Mouse (Mus musculus): ENCODE measurements around the gene Clic4. TPM values are rescaled to one million over a fixed set of nuclear protein-coding genes. Genes with fewer than 3 reads are reported as not detected.
"Not testable (repeated sequence)": the region's sequence is repeated elsewhere in the genome, so short reads cannot be mapped to it uniquely, and the experiment has no call there.

Clic4 gene
- polyA plus RNA-seq, 1 experiment from 2014 or later: 108 TPM

DNA sequence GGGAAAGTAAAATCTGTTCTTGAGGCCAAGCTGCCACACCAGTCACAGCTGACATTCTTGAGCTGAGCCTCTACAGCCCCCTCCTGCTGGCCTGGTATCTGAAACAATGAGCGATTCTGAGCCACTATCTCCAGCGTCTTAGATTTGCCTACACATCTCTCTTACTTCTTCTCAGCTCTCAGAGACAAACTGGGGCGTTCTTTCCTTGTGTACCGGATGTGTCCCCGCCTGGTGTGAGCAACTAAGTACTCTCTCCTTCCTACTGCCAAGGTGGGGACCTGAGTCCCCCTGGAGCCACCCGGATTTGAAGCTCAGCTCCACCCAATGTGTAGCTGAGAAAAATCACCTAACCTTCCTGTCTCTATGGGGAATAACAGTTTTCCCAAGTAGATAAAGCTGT, 19.2 kb upstream of the Clic4 start:
- no peaks in the 10 kb centered on the region for H3K9me3 ChIP-seq
- H3K36me3 ChIP-seq: no peaks in the 10 kb centered on the region
- no peak overlapping the region for H3K4me2 ChIP-seq (replicated peaks)
- 55% methylated on average over 6 of the region's 6 CpGs for WGBS
- H3K4me3 ChIP-seq (replicated peaks): no peak overlapping the region
- no peak overlapping the region for H3K27ac ChIP-seq
- ATAC-seq: no peak
- H3K4me1 ChIP-seq (replicated peaks): peaks cover 3% of the 10 kb centered on the region; the same call in 1 of the 2 replicates
- H3K9ac ChIP-seq (replicated peaks): no peak overlapping the region
- H3K27me3 ChIP-seq: no peaks in the 10 kb centered on the region

DNA sequence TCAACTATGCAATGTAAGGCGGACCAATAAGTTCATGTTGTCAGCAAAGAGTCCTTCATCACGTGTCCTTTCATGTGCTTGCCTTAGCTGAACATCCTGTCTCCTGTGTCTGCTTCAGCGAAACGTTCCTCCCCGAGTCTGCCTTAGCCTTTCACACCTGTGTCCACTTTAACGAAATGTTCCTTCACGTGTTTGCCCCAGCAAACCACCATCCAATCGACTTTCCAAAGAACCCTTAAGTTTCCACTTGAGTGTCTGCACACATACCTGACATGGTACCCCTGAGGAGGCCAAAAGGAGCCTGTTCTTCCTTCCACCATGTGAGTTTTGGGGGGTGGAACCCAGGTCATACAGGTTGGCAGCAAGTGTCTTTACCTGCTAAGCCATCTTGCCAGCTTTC, 18.6 kb upstream of the Clic4 start:
- Histone ChIP-seq H3K27ac (no peak overlapping the region), H3K4me3 (replicated peaks) (no peak overlapping the region), H3K9ac (replicated peaks) (no peak overlapping the region), H3K36me3 (no peaks in the 10 kb centered on the region), H3K27me3 (no peaks in the 10 kb centered on the region), H3K4me1 (replicated peaks) (peaks cover 7% of the 10 kb centered on the region; the same call in 1 of the 2 replicates), H3K9me3 (no peaks in the 10 kb centered on the region), H3K4me2 (replicated peaks) (no peak overlapping the region)
- 91% methylated on average over 8 of the region's 8 CpGs for WGBS
- ATAC-seq: no peak

DNA sequence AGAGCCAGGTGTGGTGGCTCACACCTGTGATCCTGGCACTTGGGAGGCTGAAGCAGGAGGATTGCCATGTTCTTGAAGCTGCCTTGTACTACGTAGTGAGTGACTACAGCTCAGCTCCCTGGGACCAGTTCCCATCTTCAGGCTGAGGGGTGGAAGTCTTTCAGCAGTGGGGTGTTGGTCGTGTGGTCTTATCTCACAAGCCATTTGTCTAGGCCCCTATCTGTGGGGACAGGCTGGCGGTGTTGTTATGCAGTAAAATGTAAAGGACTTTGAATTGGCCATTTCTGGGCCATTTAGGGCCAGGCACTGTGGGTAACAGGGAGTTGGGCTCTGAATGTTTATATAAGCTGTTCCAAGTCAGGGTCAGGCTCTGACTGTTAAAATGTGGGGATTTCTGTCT, 15.4 kb upstream of the Clic4 start:
- Histone ChIP-seq H3K36me3 (no peaks in the 10 kb centered on the region), H3K27me3 (no peaks in the 10 kb centered on the region), H3K4me1 (replicated peaks) (peaks cover 7% of the 10 kb centered on the region; the same call in 1 of the 2 replicates), H3K9me3 (no peaks in the 10 kb centered on the region), H3K27ac (no peak overlapping the region), H3K4me2 (replicated peaks) (no peak overlapping the region), H3K4me3 (replicated peaks) (no peak overlapping the region), H3K9ac (replicated peaks) (no peak overlapping the region)
- ATAC-seq: no peak
- WGBS: 79% methylated on average over 3 of the region's 3 CpGs

DNA sequence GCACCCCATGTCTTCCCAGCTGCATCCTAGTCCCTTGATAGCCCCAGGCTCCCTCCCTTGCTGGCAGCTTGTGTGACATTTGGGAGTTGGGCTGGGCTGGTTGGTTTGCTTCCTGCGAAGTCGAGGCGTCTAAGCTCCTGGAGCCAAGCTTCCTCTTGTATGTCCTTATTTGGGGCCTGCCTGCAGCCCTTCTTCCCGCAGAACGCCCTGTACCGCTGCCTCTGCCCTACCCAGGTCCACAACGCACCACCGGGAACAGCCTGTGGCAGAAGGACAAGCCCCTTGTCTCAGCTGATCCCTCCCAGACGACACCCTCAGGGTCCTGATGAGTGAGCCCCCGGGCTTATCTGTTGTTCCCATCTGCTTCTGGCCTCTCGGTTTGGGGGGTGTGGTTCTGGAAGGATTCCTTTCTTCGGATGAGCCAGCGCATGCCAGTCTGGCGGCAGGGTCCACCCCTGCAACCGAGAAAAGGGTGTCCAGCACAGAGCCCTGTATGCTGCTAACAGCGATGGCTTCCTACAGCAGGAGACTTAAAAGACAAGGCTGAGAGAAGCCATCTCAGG, 14.3 kb upstream of the Clic4 start:
- peak overlapping the region; percentile 14; the same call in 1 of the 2 replicates for H3K9ac ChIP-seq (replicated peaks)
- ATAC-seq: no peak
- 0 out of 2 replicates have a peak overlapping the region, but pooled peaks have one; percentile 1 for H3K4me2 ChIP-seq (replicated peaks)
- WGBS: 16% methylated on average over 16 of the region's 16 CpGs
- H3K27me3 ChIP-seq: no peaks in the 10 kb centered on the region
- no peaks in the 10 kb centered on the region for H3K36me3 ChIP-seq
- H3K9me3 ChIP-seq: no peaks in the 10 kb centered on the region
- no peak overlapping the region for H3K27ac ChIP-seq
- H3K4me3 ChIP-seq (replicated peaks): no peak overlapping the region
- peaks cover 7% of the 10 kb centered on the region; the same call in 1 of the 2 replicates for H3K4me1 ChIP-seq (replicated peaks)

DNA sequence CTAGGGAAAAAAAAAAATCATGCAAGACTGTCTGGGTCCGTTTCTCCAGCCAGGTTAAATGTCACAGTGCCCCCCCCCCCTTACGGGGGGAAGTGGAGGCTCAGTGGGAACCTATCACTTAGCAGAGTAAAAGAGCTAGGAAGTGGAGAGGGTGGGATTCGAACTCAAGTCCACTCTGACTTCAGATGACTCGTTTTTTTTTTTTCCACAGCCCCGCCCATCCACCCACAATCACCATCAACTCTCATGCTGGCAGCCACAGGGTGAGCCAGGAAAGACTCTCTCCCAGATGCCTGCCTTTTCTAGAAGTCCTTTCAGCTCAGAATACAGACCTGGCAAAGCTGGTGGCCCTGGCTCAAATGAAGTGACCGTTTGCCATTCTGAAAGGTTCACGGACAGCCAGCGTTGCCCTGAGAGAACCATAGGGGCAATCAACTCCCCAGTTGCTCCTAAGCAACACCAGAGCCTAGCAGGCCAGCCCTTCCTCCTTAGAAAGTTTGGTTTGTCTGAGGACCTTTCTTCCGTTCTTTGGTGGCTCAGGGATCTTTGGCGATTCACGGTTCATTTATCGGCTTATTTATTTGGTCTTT, 13.5 kb upstream of the Clic4 start:
- Histone ChIP-seq H3K4me1 (replicated peaks) (peaks cover 7% of the 10 kb centered on the region; the same call in 1 of the 2 replicates), H3K4me2 (replicated peaks) (no peak overlapping the region), H3K36me3 (no peaks in the 10 kb centered on the region), H3K9me3 (no peaks in the 10 kb centered on the region), H3K27ac (no peak overlapping the region), H3K27me3 (no peaks in the 10 kb centered on the region), H3K4me3 (replicated peaks) (no peak overlapping the region), H3K9ac (replicated peaks) (no peak overlapping the region)
- WGBS: 71% methylated on average over 12 of the region's 12 CpGs
- no peak for ATAC-seq

DNA sequence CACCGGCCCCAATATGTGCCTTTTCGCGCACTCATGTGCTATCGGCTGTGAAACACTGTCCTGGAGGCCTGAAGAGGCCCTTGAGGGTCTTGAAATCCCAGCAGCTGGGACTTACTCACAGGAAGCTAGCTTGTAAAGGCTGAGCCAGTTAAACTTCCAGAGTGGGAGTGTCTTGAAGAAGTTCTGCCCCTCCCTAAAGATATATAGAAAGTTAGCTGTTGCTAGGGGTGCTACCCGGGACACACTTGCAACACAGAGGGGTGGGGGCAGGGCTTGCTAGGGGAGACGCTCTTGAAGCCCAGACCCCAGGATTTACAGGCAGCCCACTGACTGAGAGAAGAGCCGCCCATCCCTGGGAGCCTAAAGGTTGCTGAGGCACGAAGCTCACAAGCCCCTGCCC, 12.8 kb upstream of the Clic4 start:
- no peak overlapping the region for H3K9ac ChIP-seq (replicated peaks)
- H3K27ac ChIP-seq: no peak overlapping the region
- peaks cover 7% of the 10 kb centered on the region; the same call in 1 of the 2 replicates for H3K4me1 ChIP-seq (replicated peaks)
- no peaks in the 10 kb centered on the region for H3K9me3 ChIP-seq
- H3K27me3 ChIP-seq: no peaks in the 10 kb centered on the region
- H3K4me3 ChIP-seq (replicated peaks): no peak overlapping the region
- H3K36me3 ChIP-seq: no peaks in the 10 kb centered on the region
- ATAC-seq: no peak
- 51% methylated on average over 8 of the region's 8 CpGs for WGBS
- H3K4me2 ChIP-seq (replicated peaks): no peak overlapping the region

DNA sequence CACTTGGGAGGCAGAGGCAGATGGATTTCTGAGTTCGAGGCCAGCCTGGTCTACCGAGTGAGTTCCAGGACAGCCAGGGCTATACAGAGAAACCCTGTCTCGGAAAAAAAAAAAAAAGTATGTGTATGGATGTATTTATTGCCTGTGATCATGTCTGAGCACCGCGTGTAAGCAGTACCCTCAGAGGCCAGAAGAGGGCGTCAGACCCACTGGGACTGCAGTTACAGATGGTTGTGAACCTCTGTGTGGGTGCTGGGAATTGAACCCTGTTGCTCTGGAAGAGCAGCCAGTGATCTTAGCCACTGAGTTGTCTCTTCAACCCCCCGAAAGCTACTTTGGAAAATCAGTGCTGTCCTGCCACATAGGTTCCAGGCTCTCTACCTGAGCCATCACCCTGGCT, 11.3 kb upstream of the Clic4 start:
- no peak overlapping the region for H3K4me2 ChIP-seq (replicated peaks)
- H3K36me3 ChIP-seq: no peaks in the 10 kb centered on the region
- H3K4me3 ChIP-seq (replicated peaks): no peak overlapping the region
- no peaks in the 10 kb centered on the region for H3K27me3 ChIP-seq
- no peak overlapping the region for H3K27ac ChIP-seq
- H3K9me3 ChIP-seq: no peaks in the 10 kb centered on the region
- 85% methylated on average over 7 of the region's 7 CpGs for WGBS
- ATAC-seq: no peak
- H3K4me1 ChIP-seq (replicated peaks): peaks cover 7% of the 10 kb centered on the region; the same call in 1 of the 2 replicates
- no peak overlapping the region for H3K9ac ChIP-seq (replicated peaks)

DNA sequence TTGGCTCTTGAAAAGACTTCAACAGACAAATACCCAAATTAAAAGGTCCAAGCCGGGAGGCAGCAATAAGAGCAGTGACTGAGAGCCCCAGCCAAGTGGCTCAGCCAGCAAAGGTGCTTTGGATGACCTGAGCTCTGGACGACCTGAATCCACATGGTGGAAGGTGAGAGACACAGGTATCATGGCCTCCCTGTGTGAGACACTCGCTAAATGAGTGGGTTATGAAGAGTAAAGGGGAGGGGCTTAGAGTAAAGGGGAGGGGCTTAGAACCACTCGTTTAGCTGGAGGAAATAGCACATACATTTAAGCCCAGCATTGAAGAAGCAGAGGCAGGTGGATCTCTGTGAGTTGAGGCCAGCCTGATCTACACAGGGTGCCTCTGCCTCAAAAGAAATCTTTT, 10.8 kb upstream of the Clic4 start:
- Histone ChIP-seq H3K27me3 (no peaks in the 10 kb centered on the region), H3K4me2 (replicated peaks) (no peak overlapping the region), H3K9ac (replicated peaks) (no peak overlapping the region), H3K36me3 (no peaks in the 10 kb centered on the region), H3K4me1 (replicated peaks) (peaks cover 7% of the 10 kb centered on the region; the same call in 1 of the 2 replicates), H3K27ac (no peak overlapping the region), H3K9me3 (no peaks in the 10 kb centered on the region), H3K4me3 (replicated peaks) (no peak overlapping the region)
- 81% methylated on average over 4 of the region's 4 CpGs for WGBS
- no peak for ATAC-seq

DNA sequence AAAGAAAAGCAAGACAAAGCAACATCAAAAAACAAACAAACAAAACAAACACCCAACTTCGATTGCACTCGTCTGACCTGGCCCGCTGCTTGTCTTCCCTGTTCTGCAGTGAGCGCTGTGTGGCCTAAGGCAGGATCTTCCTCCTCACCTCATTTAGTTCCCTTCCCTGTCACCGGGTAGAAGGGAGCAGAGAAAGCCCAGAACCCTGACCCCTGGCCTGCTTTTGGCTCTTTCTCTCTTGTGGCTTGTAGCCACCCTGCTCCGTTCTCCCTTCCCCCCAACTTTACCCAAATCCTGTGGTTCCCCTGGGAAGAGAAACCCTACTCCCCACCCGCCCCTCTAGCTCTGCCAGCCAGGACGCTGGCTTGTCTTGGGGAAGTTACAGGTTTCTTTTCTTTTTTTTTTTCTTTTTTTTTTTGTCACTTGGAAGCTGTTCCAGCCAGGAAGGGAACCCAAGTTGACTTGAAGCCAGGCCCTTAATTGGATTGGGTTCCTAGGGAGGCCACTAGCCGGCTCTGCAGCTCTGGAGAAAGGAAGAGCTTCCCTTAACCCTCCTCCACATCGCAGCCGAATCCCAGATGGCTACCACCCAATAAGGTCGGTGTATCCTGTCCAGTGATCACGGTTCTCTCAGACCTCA, 10.2 kb upstream of the Clic4 start:
- Histone ChIP-seq H3K27me3 (no peaks in the 10 kb centered on the region), H3K36me3 (no peaks in the 10 kb centered on the region), H3K4me2 (replicated peaks) (no peak overlapping the region), H3K4me1 (replicated peaks) (peaks cover 7% of the 10 kb centered on the region; the same call in 1 of the 2 replicates), H3K9ac (replicated peaks) (no peak overlapping the region), H3K4me3 (replicated peaks) (no peak overlapping the region), H3K27ac (no peak overlapping the region), H3K9me3 (no peaks in the 10 kb centered on the region)
- ATAC-seq: no peak
- 69% methylated on average over 13 of the region's 13 CpGs for WGBS

DNA sequence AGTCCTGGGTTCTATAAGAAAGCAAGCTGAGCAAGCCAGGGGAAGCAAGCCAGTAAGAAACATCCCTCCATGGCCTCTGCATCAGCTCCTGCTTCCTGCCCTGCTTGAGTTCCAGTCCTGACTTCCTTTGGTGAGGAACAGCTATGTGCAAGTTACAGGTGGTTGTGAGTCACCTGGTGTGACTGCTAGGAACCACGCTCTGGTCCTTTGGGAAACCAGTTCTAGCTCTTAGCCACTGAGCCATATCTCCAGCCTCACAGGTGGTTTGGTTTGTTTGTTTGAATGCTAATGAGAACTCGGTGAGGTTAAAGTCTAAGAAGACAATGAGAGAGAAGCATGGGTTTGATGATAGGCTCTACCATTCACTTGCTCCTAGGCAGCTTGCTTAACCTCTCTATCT, 7.4 kb upstream of the Clic4 start:
- H3K4me2 ChIP-seq (replicated peaks); ATAC-seq; H3K9me3 ChIP-seq; H3K36me3 ChIP-seq; H3K27ac ChIP-seq; H3K4me3 ChIP-seq (replicated peaks); H3K4me1 ChIP-seq (replicated peaks); H3K27me3 ChIP-seq; H3K9ac ChIP-seq (replicated peaks): not testable (repeated sequence)
- WGBS: 63% methylated on average over 2 of the region's 2 CpGs

DNA sequence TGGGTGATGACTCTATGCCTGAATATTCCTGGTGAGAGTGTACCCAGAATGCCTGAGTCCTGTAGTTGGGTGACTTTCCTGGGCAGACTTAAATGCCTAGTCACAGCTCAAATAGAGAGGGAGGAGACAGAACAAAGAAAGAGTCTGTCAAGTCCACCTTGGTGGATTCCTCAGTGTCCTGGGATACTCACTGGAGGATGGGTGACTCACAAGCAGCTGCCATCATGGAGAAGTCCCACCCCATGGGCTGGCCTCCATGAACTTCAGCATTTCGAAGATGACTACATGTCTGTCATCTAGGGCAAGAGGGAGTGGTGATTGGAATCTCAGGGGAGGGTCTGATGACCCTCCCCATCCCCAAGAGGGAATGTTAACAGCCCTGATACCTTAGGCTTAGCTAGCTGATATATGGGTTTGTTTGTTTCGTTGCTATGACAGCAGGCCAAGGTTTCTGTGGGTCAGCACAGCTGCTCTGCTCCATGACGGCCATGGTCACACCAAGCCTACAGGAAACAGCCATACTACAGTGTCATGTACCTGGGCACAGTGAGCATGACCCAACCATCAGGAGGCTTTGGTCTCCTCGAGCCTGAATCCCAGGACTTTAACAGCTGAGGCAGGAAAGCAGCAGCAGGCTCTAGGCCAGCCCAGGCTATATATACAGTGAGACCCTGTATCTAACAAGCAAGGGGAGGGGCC, 4.2 kb upstream of the Clic4 start:
- H3K36me3 ChIP-seq: no peaks in the 10 kb centered on the region
- no peak overlapping the region for H3K27ac ChIP-seq
- H3K27me3 ChIP-seq: peaks cover 28% of the 10 kb centered on the region
- no peak overlapping the region for H3K4me3 ChIP-seq (replicated peaks)
- peaks cover 7% of the 10 kb centered on the region; the same call in 1 of the 2 replicates for H3K4me1 ChIP-seq (replicated peaks)
- ATAC-seq: no peak
- H3K4me2 ChIP-seq (replicated peaks): no peak overlapping the region
- 77% methylated on average over 4 of the region's 4 CpGs for WGBS
- no peaks in the 10 kb centered on the region for H3K9me3 ChIP-seq
- H3K9ac ChIP-seq (replicated peaks): no peak overlapping the region

DNA sequence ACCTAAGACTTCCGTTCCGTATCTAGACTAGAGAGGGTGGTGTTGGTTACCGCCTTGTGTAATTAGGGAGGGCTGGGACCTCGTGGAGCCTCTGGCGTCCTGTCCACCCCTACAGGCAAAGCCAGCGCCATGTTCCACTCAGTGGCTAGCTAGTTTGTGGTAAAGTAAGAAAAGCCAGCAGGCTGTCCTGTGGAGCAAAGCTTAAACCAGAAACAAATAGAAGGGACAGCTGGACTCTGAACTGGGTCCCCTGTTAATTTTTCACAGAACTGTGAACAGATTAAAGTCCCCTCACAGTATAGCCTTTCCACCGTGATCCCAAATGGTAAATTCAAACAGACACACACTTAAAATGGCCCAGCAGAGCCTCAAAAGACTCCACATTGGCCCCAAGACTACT, 2.1 kb upstream of the Clic4 start:
- no peak overlapping the region for H3K4me2 ChIP-seq (replicated peaks)
- WGBS: 75% methylated on average over 7 of the region's 7 CpGs
- H3K9ac ChIP-seq (replicated peaks): no peak overlapping the region
- H3K36me3 ChIP-seq: no peaks in the 10 kb centered on the region
- ATAC-seq: no peak
- peaks cover 28% of the 10 kb centered on the region for H3K27me3 ChIP-seq
- peaks cover 24% of the 10 kb centered on the region for H3K4me1 ChIP-seq (replicated peaks)
- H3K9me3 ChIP-seq: no peaks in the 10 kb centered on the region
- no peak overlapping the region for H3K27ac ChIP-seq
- no peak overlapping the region for H3K4me3 ChIP-seq (replicated peaks)
